In the genomic region with DNA sequence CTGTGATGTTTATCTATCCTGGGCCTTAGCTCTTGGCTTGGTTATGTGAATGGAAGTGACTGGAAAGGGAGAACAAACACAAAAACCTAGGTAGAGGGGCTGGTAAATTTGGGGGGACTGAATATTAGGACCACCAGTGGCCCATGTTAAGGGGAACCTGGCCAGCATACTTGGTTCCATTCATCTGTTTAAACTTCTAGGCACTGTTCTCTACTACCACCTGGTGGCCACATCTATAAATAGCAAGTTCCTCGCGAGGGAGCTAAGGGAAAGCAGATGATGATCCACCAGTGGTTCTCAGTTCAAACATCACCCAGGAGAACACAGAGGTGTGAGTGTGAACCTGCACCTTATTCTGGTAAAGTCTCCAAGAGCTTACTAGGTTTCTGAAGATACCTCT, we compare ENCODE assay signal across 8 mouse cellular contexts. TPM values are rescaled to one million over a fixed set of nuclear protein-coding genes. Genes with fewer than 3 reads are reported as not detected.
DNase-seq lines count a peak whose midpoint lies in the region; ATAC-seq lines count a peak whose summit lies in the region.

No protein-coding gene starts in this region.

- peak; percentile 65 for ATAC-seq in activated CD4-positive, CD25-positive, alpha-beta regulatory T cell, adult 4 months

- peak; percentile 75 for DNase-seq in gastrocnemius, adult 18-20 months (ENCODE audit: low spot score)
- no peak for DNase-seq in gastrocnemius, postnatal 25 days
- peak; percentile 70 for DNase-seq in embryo, embryonic 11 days
- peak; percentile 75 to 85 for DNase-seq in heart, postnatal 10 days
- peak; percentile 45 for DNase-seq in layer of hippocampus, adult 9-11 months
- DNase-seq in lung, postnatal 36 days: peak; percentile 83
- peak; percentile 61 for DNase-seq in right cerebral cortex, postnatal 25 days

- intact Hi-C loops in heart, postnatal 10 days (cut with DNase I): loop anchor here (1.0 kb wide), 2 partner anchors 218 to 327 kb away; no protein-coding TSS in a partner anchor

RNA-seq across cellular contexts. Expression of gene Usp35, which starts 34.4 kb away (rescaled TPM):
- total RNA-seq in gastrocnemius, adult 18-20 months (2021): under 1 TPM; 0.31 to 0.43 TPM
- total RNA-seq in gastrocnemius, postnatal 25 days (2021): 1 to 10 TPM in 1 of 2 experiments, under 1 TPM in 1; 1.00 to 1.2 TPM
- polyA plus RNA-seq in activated CD4-positive, CD25-positive, alpha-beta regulatory T cell, adult 4 months (2017; shearing (Covaris generic)): 1 to 10 TPM; 1.0 to 1.5 TPM
- 1 to 10 TPM; 1.5 to 1.7 TPM for total RNA-seq in heart, postnatal 10 days (2021)

RNA-seq across cellular contexts. Expression of gene Kctd21, which starts 34.7 kb away (rescaled TPM):
- 1 to 10 TPM; 4.1 to 4.4 TPM for total RNA-seq in gastrocnemius, adult 18-20 months (2021)
- 1 to 10 TPM; 2.9 to 3.8 TPM for total RNA-seq in gastrocnemius, postnatal 25 days (2021)
- under 1 TPM; 0.25 to 0.66 TPM for polyA plus RNA-seq in activated CD4-positive, CD25-positive, alpha-beta regulatory T cell, adult 4 months (2017; shearing (Covaris generic))
- total RNA-seq in heart, postnatal 10 days (2021): 1 to 10 TPM; 1.4 to 2.7 TPM
